Mouse (Mus musculus) midbrain, embryonic 13.5 days (tissue): ENCODE measurements at regions not wholly inside any gene's neighbourhood (a gene's known extent, or its start where the extent isn't known, plus 50 kb on each side); places are given as distances from the start of the nearest gene placed in this dataset. TPM values are rescaled to one million over a fixed set of nuclear protein-coding genes. Genes with fewer than 3 reads are reported as not detected.

ENCODE experiments used
- ATAC-seq: fragments of 200-750 bp; cut with Nextera tagmentation; 2 replicates; pipeline ENCODE4 v1.8.0; 2017; ENCODE audit warnings: mild to moderate bottlenecking, moderate TSS enrichment, moderate library complexity
- H3K27ac ChIP-seq: fragments of 300-500 bp; sonication (generic); 2 replicates; pipeline ENCODE4 v1.5.1; 2015; ENCODE audit warnings: inconsistent platforms, mild to moderate bottlenecking, moderate library complexity
- H3K27me3 ChIP-seq: fragments of 300-500 bp; sonication (generic); 2 replicates; pipeline ENCODE4 v1.6.1; 2015; ENCODE audit warnings: mild to moderate bottlenecking, inconsistent platforms
- H3K36me3 ChIP-seq: fragments of 300-500 bp; sonication (generic); 2 replicates; pipeline ENCODE4 v1.6.1; 2015; ENCODE audit warnings: mild to moderate bottlenecking, inconsistent platforms
- H3K4me1 ChIP-seq: fragments of 300-500 bp; sonication (generic); replicated peaks from 2 replicates; pipeline ENCODE4 v1.6.1; 2015; ENCODE audit warnings: inconsistent platforms
- H3K4me2 ChIP-seq: fragments of 300-500 bp; sonication (generic); replicated peaks from 2 replicates; pipeline ENCODE4 v1.6.1; 2015; ENCODE audit warnings: moderate library complexity, mild to moderate bottlenecking, inconsistent platforms
- H3K4me3 ChIP-seq: fragments of 300-500 bp; sonication (generic); replicated peaks from 2 replicates; pipeline ENCODE4 v1.5.1; 2015; ENCODE audit warnings: mild to moderate bottlenecking, inconsistent platforms
- H3K9ac ChIP-seq: fragments of 300-500 bp; sonication (generic); replicated peaks from 2 replicates; pipeline ENCODE4 v1.6.1; 2015; ENCODE audit warnings: mild to moderate bottlenecking, inconsistent platforms
- H3K9me3 ChIP-seq: fragments of 300-500 bp; sonication (generic); 2 replicates; pipeline ENCODE4 v1.6.1; 2016; ENCODE audit warnings: mild to moderate bottlenecking, inconsistent platforms
- WGBS: fragments of 180-500 bp; shearing (Covaris S2); methylation state at CpG from one replicate; pipeline ENCODE4 v1.1.7; 2015; 5-methylcytosine and 5-hydroxymethylcytosine counted together
- microRNA-seq: library from miRNA; unstranded; fragments of <30 nt; microRNA quantifications from one replicate; pipeline ENCODE4, GENCODE M21; 2016

DNA sequence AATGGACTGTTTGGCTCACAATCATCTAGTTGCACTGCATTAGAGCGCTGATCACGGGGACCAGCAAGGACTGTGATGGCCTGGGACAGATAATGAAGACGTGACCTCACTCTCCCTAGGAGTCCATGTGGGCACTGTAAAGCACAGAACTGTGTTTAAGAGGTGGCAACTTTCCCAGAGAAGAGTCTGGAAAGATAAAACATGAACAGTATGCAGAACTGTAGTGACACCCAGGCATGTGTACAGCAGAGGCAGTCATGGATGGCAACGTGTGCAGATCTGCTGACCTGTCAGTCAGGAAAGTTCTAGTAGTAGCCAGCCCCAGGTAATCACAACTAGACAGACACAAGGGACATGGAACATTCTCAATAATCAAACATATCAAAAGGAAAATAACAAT, 63.8 kb upstream of the Peli1 start:
- ATAC-seq, result no peak
- Histone ChIP-seq H3K9me3 (no peaks in the 10 kb centered on the region), H3K36me3 (no peaks in the 10 kb centered on the region), H3K27ac (no peak overlapping the region), H3K4me2 (no peak overlapping the region), H3K9ac (no peak overlapping the region), H3K4me3 (no peak overlapping the region), H3K27me3 (no peaks in the 10 kb centered on the region), H3K4me1 (no peaks in the 10 kb centered on the region)
- 90% methylated on average over 4 of the region's 4 CpGs for WGBS

DNA sequence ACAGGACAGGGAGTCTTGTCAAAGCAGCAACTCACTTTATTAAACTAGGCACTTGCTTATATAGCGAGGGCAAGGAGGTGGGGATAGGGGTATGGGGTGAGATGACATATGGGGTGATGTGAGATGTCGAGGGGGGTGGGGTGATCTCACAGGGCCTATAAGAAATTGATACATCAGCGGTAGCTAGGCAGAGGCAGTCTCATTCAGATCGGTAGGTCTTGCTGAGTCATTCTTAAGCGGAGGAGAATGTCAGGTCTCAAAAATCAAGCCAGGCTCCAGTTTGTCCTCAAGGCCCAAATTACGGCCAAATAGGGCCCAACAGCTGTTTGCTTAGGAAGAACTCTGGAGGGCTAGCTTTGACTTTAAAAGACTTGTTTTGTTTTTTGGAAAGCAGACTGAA, 60.7 kb upstream of the Peli1 start:
- WGBS, result 94% methylated on average over 6 of the region's 6 CpGs
- H3K9ac ChIP-seq, result no peak overlapping the region
- no peak for ATAC-seq

DNA sequence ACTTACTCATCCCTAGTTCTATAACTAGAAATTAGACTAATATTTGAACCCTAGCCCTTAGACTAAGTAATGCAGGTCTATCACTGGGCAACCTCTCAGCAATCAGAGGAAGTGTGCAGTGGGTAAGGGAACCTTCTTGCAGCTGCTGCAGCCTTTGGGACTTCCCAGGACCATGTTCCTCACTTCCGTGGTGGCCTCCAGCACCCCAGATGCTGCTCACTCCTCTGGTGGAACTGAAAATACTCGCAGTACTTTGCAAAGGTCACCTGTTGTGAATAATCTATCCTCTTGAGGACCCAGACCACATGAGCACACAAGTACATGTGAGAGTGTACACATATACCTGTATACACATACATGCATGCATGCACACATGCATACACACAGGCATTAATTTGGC, 59.3 kb upstream of the Peli1 start:
- H3K36me3 ChIP-seq, result no peaks in the 10 kb centered on the region
- H3K9me3 ChIP-seq, result no peaks in the 10 kb centered on the region
- no peak overlapping the region for H3K4me3 ChIP-seq
- H3K27ac ChIP-seq, result no peak overlapping the region
- H3K9ac ChIP-seq, result no peak overlapping the region
- peaks cover 8% of the 10 kb centered on the region; the same call in 1 of the 2 replicates for H3K4me1 ChIP-seq
- ATAC-seq, result no peak
- no peak overlapping the region for H3K4me2 ChIP-seq
- 84% methylated on average over 2 of the region's 2 CpGs for WGBS
- no peaks in the 10 kb centered on the region for H3K27me3 ChIP-seq

More for the DNA sequence above, 60.7 kb upstream of the Peli1 start:
- no peaks in the 10 kb centered on the region for H3K27me3 ChIP-seq
- H3K4me3 ChIP-seq, result no peak overlapping the region
- no peak overlapping the region for H3K27ac ChIP-seq
- no peak overlapping the region for H3K4me2 ChIP-seq
- H3K9me3 ChIP-seq, result no peaks in the 10 kb centered on the region
- H3K4me1 ChIP-seq, result peaks cover 8% of the 10 kb centered on the region; the same call in 1 of the 2 replicates
- no peaks in the 10 kb centered on the region for H3K36me3 ChIP-seq

DNA sequence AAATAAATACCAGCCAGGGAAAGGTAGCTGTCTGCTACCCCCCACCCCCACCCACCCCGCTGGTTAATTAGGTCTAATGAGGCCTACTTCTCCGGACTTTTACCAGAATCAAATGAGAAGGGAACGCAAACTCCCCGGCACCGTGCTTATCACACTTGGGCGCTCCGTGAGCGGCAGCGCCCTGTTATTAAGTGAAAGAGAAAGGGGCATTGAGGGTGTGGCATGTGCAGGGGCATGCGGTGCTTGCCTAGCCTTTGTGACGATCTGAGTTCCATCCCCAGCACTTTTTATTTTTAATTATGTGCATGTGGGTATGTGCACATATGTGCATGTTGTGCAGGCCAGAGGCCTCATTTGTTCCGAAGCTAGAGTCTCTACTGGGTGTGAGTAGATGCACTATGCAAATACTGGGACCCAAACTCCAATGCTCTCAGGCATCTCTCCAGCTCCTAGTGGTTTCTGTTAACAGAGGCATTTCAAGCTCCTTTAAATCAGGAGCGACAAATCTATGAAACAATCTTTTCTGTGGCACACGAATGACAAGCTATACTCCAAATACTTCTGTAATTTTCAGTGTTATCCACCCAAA, 57.8 kb upstream of the Peli1 start:
- no peak overlapping the region for H3K4me2 ChIP-seq
- H3K27ac ChIP-seq, result no peak overlapping the region
- H3K36me3 ChIP-seq, result no peaks in the 10 kb centered on the region
- no peak overlapping the region for H3K9ac ChIP-seq
- no peak for ATAC-seq
- WGBS, result 83% methylated on average over 14 of the region's 14 CpGs
- no peaks in the 10 kb centered on the region for H3K9me3 ChIP-seq
- no peak overlapping the region for H3K4me3 ChIP-seq
- H3K27me3 ChIP-seq, result no peaks in the 10 kb centered on the region; the same call in 1 of the 2 replicates
- peaks cover 8% of the 10 kb centered on the region; the same call in 1 of the 2 replicates for H3K4me1 ChIP-seq

DNA sequence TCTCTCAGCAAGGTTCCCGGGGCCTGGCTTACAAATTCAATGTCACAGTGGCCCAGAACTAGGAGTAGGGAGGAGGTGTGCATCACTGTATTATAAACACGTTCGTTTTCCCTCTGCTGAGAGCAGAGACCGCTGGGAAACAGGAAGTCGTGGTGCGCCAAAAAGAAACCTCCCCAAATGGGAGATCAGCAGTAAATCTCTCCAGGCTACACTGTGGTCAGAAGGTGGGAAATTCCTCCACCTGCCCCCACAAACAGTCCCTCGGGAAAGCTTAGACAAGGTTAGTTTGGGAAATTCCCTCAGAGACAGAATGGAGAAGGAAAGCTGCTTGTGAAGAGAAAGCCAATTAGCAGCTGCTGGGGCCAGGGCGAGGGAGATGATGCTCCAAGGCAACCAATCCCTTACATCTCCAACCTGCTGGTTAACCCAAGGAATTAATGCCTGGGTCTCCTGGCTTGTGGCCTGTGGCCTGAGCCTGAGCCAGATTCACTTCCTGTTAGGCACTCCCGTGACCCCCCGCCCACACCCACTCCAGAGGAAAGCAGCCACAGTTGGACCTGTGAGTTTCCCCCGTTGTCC, 57.2 kb upstream of the Peli1 start:
- no peak for ATAC-seq
- Histone ChIP-seq H3K4me3 (no peak overlapping the region), H3K27ac (no peak overlapping the region; the same call in 1 of the 2 replicates), H3K36me3 (no peaks in the 10 kb centered on the region), H3K9me3 (no peaks in the 10 kb centered on the region), H3K9ac (no peak overlapping the region), H3K27me3 (no peaks in the 10 kb centered on the region; the same call in 1 of the 2 replicates), H3K4me1 (peaks cover 8% of the 10 kb centered on the region; the same call in 1 of the 2 replicates), H3K4me2 (no peak overlapping the region)
- 71% methylated on average over 11 of the region's 11 CpGs for WGBS

DNA sequence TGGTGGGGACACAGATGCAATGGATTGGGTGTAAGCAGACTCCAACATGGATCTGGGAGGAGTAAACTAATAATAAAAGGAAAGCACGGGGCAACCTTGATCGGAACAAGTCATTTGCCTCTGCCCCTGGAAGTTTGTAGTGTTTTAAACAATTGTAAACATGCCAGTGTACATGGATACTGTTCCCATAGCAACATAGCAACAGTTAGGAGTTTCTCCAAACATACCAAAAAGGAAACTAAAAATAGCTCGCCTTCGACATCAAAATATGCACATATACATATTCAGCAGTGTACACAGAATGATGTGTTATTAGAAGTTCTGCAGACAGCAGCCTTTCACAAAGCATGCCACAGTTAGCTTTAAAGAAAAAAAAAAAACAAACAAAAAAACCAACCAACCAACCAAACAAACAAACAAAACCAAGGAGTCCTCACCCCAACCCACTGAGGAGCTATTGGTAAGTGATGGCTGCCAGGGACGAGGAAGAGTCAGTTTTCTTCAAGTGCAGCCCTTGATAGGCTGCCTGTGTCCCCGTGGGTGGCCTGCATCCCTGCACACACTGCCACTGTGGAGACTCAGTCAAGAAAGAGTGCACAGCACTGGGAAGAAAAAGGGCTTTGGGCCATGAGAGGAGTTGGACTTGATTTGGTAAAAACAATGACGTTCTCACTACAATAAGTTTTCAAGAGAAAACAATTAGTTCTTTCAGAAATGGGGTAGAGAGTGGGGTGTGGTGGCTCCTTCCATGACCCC, 54.8 kb upstream of the Peli1 start:
- no peak overlapping the region for H3K4me2 ChIP-seq
- no peak overlapping the region for H3K27ac ChIP-seq
- WGBS, result 52% methylated on average over 7 of the region's 7 CpGs
- no peak overlapping the region for H3K4me3 ChIP-seq
- no peaks in the 10 kb centered on the region for H3K9me3 ChIP-seq
- no peaks in the 10 kb centered on the region; the same call in 1 of the 2 replicates for H3K27me3 ChIP-seq
- peaks cover 8% of the 10 kb centered on the region; the same call in 1 of the 2 replicates for H3K4me1 ChIP-seq
- H3K9ac ChIP-seq, result no peak overlapping the region
- no peaks in the 10 kb centered on the region for H3K36me3 ChIP-seq
- ATAC-seq, result no peak

DNA sequence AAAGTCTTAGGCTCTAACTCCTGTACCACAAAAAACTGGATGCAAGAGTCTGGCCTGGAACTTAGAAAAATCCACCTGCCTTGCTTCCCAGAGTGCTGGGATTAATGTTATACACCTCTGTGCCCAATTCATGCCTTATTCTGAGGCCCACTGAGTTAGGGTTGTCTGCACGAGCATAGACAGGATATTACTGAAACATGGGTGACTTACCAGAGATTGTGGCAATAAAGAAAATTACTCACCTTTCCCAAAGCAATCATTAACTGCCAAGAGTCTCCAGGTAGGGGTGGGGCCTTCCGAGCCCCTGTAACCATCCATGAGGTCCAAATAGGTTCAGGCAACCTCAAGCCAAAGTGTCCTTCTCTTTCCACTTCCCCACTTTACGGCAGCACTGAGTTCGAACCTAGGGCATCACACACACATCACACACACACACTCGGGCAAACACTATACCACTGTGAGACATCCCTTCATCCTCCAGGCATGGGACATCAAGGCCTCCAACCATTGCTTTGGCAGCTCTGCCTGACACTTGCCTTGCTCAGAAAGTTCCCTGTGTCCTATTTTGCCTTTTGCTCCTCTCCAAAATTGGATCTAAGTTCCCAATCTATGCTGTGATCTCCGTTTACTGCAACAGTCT, 53.7 kb upstream of the Peli1 start:
- no peak overlapping the region for H3K9ac ChIP-seq
- H3K27me3 ChIP-seq, result no peaks in the 10 kb centered on the region; the same call in 1 of the 2 replicates
- H3K36me3 ChIP-seq, result no peaks in the 10 kb centered on the region
- no peaks in the 10 kb centered on the region for H3K9me3 ChIP-seq
- peaks cover 8% of the 10 kb centered on the region; the same call in 1 of the 2 replicates for H3K4me1 ChIP-seq
- no peak overlapping the region for H3K27ac ChIP-seq
- WGBS, result 92% methylated on average over 6 of the region's 6 CpGs
- H3K4me3 ChIP-seq, result no peak overlapping the region
- ATAC-seq, result no peak
- H3K4me2 ChIP-seq, result no peak overlapping the region

DNA sequence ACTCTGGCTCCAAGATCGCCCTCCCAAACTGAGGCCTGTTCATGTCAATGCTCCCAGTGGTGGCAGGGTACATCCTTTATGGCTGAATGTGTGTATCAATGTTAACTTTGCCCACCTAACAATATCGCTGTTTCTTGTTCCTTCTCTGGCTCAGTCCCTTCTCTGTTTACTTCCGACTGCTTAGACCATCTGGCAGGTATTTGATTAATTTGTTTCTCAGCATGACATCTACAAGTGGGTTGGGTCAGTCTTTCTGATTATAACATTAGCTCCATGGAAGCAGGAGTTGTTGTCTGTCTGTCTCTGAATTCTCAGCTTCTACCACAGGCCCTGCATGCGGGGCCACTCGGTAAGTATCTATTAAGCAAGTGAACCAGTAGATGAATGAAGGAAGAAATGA, 49.9 kb upstream of the Peli1 start:
- no peaks in the 10 kb centered on the region for H3K9me3 ChIP-seq
- no peak overlapping the region for H3K4me3 ChIP-seq

More for the DNA sequence above, 49.9 kb upstream of the Peli1 start:
- Histone ChIP-seq H3K27ac (no peak overlapping the region), H3K27me3 (peaks cover 2% of the 10 kb centered on the region; the same call in 1 of the 2 replicates), H3K36me3 (no peaks in the 10 kb centered on the region), H3K4me2 (no peak overlapping the region), H3K4me1 (no peaks in the 10 kb centered on the region), H3K9ac (no peak overlapping the region)
- no peak for ATAC-seq
- WGBS, result 86% methylated on average over 5 of the region's 5 CpGs

Small RNA genes in the stretch of these regions (microRNA-seq; reads per million reads assigned to microRNA genes)
- gene Gm23681, result not detected
